Mouse (Mus musculus): Measurements from ENCODE around the gene Srp14.

Srp14 gene

DNA sequence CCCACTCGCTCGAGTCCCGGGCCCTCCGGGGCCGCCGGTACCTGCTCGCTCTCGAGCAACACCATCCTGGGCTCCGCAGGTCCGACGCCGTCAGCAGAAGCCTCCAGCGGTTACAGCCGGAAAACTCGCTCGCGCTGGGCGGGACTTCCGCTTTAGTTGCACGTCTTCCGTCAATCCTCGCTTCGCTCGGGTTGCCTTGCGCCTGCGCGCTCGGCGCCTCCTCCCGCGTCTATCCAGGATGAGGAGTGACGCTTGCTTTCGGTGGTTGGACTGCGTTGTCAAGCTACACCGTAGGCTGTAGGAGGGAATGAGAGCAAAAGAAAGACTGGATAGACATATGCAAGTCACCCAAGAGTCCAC is at the start of gene Srp14:
Gene Srp14, minus strand, starts transcription at position 162 of the 360 bp plus-strand sequence.
- peak; percentile 90 for DNase-seq (ENCODE audit: low read depth, low spot score)

DNA sequence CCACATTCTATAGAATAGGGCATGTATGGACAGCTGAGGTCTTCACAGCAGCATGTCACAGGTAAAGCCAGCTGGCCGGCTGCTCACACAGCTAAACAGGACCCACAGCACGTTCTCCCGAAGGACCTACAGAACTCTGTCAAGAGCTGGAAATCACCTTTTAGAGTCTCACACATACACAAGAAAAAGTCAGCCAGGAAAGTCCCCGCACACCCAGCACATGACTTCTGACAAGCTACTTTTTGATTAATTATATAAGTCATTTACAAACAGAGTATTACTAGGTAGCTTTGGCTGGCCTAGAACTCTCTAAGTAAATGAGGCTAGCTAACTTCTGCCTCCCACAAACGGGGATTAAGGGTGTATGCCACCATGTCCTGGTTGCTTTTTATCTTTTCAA is 47.0 kb upstream of the Srp14 start:
- DNase-seq (ENCODE audit: low read depth, low spot score) = no peak

GRCm38 (mm10) chr2:118524811-118525210 is 45.3 kb upstream of the Srp14 start:
- DNase-seq (ENCODE audit: low read depth, low spot score) = no peak

GRCm38 (mm10) chr2:118523163-118523730 is 43.7 kb upstream of the Srp14 start:
- DNase-seq (ENCODE audit: low read depth, low spot score) = no peak

- DNase-seq (ENCODE audit: low read depth, low spot score) = no peak
These were observed 42.8 kb upstream of the Srp14 start for GRCm38 (mm10) chr2:118522265-118522664.

DNA sequence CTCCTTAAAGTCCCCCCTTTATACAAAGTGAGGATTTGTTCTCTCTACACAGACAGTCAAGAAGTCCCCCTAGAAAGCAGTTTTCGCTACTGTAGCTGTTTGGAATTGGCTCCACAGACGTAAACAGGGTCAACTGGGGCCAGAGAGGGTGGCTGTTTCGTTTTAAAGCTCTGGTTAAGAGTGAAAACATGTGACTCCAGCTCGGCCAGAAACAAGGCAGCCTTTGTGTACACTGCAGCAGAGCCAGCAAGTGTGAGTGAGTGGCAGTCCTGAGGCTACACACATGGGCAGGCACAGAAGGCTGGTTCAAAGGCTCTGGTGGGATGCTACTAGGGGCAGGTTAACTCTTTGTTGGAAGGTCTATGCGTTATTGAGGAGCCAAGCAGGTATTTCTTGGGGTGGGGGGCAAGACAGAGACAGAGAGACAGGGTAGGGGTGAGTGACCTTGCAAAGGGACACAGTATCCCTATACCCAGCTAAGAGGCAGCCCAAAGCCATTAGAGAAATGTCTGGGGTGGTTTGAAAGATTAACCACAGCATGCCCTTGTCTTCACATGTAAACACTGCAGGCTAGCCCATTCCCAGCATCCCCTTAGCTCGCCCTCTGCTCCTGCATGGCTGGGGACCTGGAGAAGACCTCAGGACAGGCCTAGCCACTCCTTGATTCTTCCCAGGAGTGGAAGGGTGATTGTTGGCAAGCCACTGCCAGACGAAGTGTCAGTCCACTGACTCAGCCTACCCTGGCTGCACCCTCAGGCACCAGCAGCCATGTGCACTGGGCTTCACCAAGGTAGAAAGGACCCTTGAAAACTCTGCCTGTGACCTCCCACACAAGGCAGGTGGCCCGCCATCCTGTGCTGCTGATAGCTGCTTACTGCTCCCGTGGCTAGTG is 40.8 kb upstream of the Srp14 start:
- DNase-seq (ENCODE audit: low read depth, low spot score) = no peak

DNA sequence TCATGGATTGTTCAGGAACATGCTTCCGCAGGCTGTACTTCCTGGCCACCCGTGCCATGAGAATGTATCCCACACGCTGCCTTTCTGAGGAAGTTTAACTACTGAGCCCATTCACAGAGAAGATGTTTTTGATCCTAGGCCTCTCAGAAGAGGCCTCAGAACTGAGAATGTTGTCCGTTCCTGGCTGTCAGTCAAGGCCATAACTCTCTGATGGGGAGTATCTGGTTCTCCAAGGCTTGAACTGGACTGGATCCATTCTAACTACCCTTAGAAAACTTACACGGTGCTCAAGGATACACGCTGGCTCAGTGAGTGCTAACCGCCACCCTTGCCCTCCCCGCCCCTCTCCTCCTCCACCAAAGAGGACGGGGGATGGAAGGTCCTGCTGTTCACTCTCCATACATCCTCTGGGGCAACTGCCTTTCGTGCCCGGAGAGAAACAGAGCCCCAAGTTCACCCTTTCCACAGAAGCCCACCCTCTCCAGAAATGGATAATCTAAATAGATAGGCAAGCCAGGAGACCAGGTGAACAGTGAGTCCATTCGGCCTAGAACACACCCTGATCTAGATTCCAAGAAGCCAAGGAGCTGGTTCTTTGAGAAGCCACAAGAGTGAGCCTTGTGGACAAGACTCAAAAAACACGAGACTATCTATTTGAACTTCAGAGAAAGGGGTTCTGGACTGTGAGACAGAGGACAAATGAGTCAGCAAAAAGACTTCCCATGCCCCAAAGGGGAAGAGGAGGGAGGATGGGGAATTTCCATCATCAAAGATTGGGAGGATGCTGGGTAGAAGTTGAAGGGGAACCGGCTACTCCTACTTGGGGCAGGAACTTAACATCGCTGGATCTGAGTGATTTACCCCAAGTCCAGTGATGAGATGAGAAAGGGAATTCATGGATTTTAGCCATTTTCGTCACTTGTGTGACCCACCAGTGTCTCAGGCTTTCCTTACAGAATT is 33.2 kb upstream of the Srp14 start:
- no peak for DNase-seq (ENCODE audit: low read depth, low spot score)

- DNase-seq (ENCODE audit: low read depth, low spot score) = no peak
These were observed 32.4 kb upstream of the Srp14 start for GRCm38 (mm10) chr2:118511779-118512417.

- no peak for DNase-seq (ENCODE audit: low read depth, low spot score)
These were observed 31.2 kb upstream of the Srp14 start for GRCm38 (mm10) chr2:118510447-118511310.

- no peak for DNase-seq (ENCODE audit: low read depth, low spot score)
These were observed 30.4 kb upstream of the Srp14 start for GRCm38 (mm10) chr2:118509688-118510446.

DNA sequence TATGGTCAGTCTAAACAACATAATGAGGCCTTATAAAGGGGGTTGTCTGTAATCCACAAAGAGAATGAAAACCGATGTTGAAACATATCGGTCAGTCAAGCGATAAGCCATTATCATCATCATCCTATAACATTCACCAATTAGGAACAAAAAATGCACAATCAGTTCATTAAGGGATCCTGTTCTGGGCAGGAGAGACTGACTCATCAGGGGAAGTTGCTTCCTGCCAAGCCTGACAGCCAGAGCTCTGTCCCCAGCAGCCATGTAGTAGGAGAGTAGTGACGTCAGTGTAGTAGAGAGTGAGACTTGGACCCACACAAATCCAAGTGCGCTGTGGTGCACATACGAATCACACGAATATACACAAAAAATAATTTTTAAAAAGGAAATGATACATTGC is 27.6 kb upstream of the Srp14 start:
- no peak for DNase-seq (ENCODE audit: low read depth, low spot score)

- no peak for DNase-seq (ENCODE audit: low read depth, low spot score)
These were observed 20.7 kb upstream of the Srp14 start for GRCm38 (mm10) chr2:118500191-118500590.

DNA sequence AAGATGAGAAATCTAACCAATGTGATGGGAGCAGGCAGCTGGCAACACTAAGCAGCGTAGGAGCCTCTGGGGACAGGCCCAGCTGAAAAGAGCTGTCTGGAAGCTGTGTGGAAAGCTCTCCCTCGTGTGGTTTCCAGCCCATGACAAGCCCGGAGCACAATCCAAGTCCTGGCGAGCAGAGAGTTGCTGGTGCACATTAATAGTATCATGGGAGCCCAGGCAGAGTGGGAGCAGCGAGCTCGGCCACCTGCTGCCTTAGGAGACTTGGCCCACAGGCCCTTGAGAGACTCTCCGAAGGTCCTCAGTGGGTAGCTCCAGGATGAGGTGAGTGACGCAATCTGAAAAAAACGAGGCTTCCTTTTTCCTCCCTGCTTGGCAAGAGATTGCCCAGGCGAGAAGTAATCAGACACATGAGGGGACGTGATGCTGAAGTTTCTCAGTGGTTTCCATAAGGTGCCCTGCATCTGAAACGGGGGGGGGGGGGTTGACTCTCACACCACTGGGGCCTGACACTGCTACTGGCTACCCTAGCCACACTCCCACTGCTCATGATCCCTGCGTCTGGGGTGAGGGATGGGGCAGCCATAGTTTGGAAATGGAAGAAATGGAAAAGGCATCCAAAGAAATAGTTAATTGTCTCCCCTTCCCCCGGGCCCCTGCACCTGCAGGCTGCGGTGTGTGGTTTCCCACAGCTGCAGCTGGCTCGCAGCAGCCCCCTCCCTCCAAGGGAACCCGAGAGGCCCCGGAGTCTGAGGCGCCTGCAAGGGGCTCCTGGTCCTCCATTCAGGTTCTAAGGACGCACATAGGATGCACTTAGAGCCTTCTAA is 19.8 kb upstream of the Srp14 start:
- DNase-seq (ENCODE audit: low read depth, low spot score) = no peak

GRCm38 (mm10) chr2:118498476-118498875 is 19.0 kb upstream of the Srp14 start:
- DNase-seq (ENCODE audit: low read depth, low spot score) = no peak

DNA sequence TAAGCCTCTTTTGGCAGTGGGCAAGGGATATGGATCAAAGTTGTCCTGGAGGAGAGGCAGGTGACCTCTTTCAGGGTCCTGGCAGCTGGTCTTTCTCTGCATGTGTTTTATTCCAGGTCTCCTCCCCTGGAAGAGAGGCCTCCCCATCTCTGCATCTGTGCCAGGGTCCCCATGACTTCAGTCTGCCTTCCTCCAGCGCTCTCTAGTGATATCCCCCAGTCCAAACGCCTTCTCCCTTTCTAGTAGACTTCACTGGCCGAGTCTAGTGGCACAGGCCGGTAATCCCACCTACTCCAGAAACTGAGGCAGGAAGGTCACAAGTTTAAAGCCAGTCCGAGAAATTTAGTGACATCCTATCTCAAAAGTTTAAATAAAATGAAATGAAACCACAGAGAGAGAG is 18.4 kb upstream of the Srp14 start:
- no peak for DNase-seq (ENCODE audit: low read depth, low spot score)

GRCm38 (mm10) chr2:118495024-118495423 is 15.5 kb upstream of the Srp14 start:
- DNase-seq (ENCODE audit: low read depth, low spot score) = no peak

- no peak for DNase-seq (ENCODE audit: low read depth, low spot score)
These were observed 12.4 kb upstream of the Srp14 start for GRCm38 (mm10) chr2:118491741-118492395.

GRCm38 (mm10) chr2:118491281-118491731 is 11.8 kb upstream of the Srp14 start:
- DNase-seq (ENCODE audit: low read depth, low spot score) = no peak

All from retina, adult 2 months (tissue).